Mouse (Mus musculus): ENCODE measurements at regions not wholly inside any gene's neighbourhood (a gene's known extent, or its start where the extent isn't known, plus 50 kb on each side); places are given as distances from the start of the nearest gene placed in this dataset.
"Not testable (repeated sequence)": the region's sequence is repeated elsewhere in the genome, so short reads cannot be mapped to it uniquely, and the experiment has no call there.

- ATAC-seq (replicated peaks; ENCODE audit: low FRiP score, low read depth) (no peak), DNase-seq (ENCODE audit: low spot score) (no peak)
- 39% methylated on average over 2 of the region's 2 CpGs for WGBS
- Histone ChIP-seq H3K4me1 (replicated peaks; ENCODE audit: insufficient read depth, low read length) (no peaks in the 10 kb centered on the region), H3K4me3 (replicated peaks; ENCODE audit: low read depth, low read length) (no peak overlapping the region), H3K4me2 (ENCODE audit: low read length) (no peak overlapping the region), H3K36me3 (ENCODE audit: insufficient read depth, low read length) (no peaks in the 10 kb centered on the region), H3K27me3 (ENCODE audit: insufficient read depth, low read length) (no peaks in the 10 kb centered on the region), H3K9me3 (replicated peaks; ENCODE audit: low read length) (no peaks in the 10 kb centered on the region), H3K9ac (ENCODE audit: low read depth, low read length) (no peak overlapping the region), H3K27ac (no peak overlapping the region)
- no peak for TF ChIP-seq CTCF (IDR thresholded peaks at IDR 0.05; ENCODE audit: low read depth)
These were observed 435.7 kb downstream of the Rpia start for GRCm38 (mm10) chr6:70356303-70356702.

- H3K4me3 ChIP-seq (replicated peaks; ENCODE audit: low read depth, low read length) = no peak overlapping the region
- H3K27me3 ChIP-seq (ENCODE audit: insufficient read depth, low read length) = no peaks in the 10 kb centered on the region
- no peaks in the 10 kb centered on the region for H3K4me1 ChIP-seq (replicated peaks; ENCODE audit: insufficient read depth, low read length)
- no peaks in the 10 kb centered on the region for H3K36me3 ChIP-seq (ENCODE audit: insufficient read depth, low read length)
- ATAC-seq (replicated peaks; ENCODE audit: low FRiP score, low read depth) = no peak
- no peak overlapping the region for H3K9ac ChIP-seq (ENCODE audit: low read depth, low read length)
- no peak overlapping the region for H3K27ac ChIP-seq
- no peak overlapping the region for H3K4me2 ChIP-seq (ENCODE audit: low read length)
- peak; percentile 44; the same call in 1 of the 2 replicates for TF ChIP-seq CTCF (IDR thresholded peaks at IDR 0.05; ENCODE audit: low read depth)
- WGBS = 76% methylated on average over 5 of the region's 5 CpGs
- no peaks in the 10 kb centered on the region for H3K9me3 ChIP-seq (replicated peaks; ENCODE audit: low read length)
- DNase-seq (ENCODE audit: low spot score) = peak; percentile 2
These were observed 449.9 kb downstream of the Rpia start for GRCm38 (mm10) chr6:70342147-70342546.

DNA sequence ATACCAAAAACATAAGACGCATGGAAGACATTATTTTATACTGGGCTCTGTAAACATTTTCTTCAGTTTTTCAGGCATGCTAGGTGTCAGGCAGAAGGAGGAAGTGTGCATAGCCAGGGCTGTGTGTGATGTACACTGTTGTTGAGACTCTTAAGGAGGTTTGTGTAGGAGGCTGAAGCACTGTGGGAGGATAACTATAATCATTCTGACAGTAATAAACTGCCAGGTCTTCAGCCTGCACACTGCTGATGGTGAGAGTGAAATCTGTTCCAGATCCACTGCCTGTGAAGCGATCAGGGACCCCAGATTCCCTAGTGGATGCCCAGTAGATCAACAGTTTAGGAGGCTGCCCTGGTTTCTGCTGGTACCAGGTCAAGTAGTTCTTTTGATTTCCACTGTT is 451.3 kb downstream of the Rpia start:
- H3K9ac ChIP-seq (ENCODE audit: low read depth, low read length); H3K4me1 ChIP-seq (replicated peaks; ENCODE audit: insufficient read depth, low read length); H3K9me3 ChIP-seq (replicated peaks; ENCODE audit: low read length); H3K27ac ChIP-seq; H3K27me3 ChIP-seq (ENCODE audit: insufficient read depth, low read length); DNase-seq (ENCODE audit: low spot score); ATAC-seq (replicated peaks; ENCODE audit: low FRiP score, low read depth); H3K4me2 ChIP-seq (ENCODE audit: low read length); H3K4me3 ChIP-seq (replicated peaks; ENCODE audit: low read depth, low read length); H3K36me3 ChIP-seq (ENCODE audit: insufficient read depth, low read length): not testable (repeated sequence)
- 77% methylated on average over 2 of the region's 2 CpGs for WGBS

DNA sequence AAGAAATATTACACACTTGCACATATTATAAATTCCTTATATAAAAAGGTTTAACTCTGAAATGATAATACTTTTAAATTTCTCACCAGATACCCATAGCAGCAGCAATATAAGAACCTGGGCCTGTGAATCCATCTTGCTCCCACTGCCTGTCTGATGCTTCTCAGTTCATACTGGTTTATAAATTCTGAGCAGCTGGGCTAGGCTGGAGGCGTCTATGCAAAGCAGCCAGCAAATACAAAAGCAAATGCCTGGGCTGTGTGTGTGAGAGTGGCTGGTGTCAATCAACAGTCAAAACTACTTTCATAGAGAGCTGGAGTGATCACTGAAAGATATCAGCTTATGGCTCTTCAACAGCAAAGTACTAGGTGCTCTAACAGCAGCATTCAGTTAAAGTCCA is 476.7 kb downstream of the Rpia start:
- Histone ChIP-seq H3K27ac (no peak overlapping the region), H3K4me1 (replicated peaks; ENCODE audit: insufficient read depth, low read length) (no peaks in the 10 kb centered on the region), H3K9ac (ENCODE audit: low read depth, low read length) (no peak overlapping the region), H3K36me3 (ENCODE audit: insufficient read depth, low read length) (no peaks in the 10 kb centered on the region), H3K4me2 (ENCODE audit: low read length) (no peak overlapping the region), H3K9me3 (replicated peaks; ENCODE audit: low read length) (no peaks in the 10 kb centered on the region), H3K27me3 (ENCODE audit: insufficient read depth, low read length) (no peaks in the 10 kb centered on the region), H3K4me3 (replicated peaks; ENCODE audit: low read depth, low read length) (no peak overlapping the region)
- no peak for DNase-seq (ENCODE audit: low spot score)
- no peak for TF ChIP-seq CTCF (IDR thresholded peaks at IDR 0.05; ENCODE audit: low read depth)
- WGBS = 82% methylated on average over 1 of the region's 1 CpGs
- ATAC-seq (replicated peaks; ENCODE audit: low FRiP score, low read depth) = no peak

DNA sequence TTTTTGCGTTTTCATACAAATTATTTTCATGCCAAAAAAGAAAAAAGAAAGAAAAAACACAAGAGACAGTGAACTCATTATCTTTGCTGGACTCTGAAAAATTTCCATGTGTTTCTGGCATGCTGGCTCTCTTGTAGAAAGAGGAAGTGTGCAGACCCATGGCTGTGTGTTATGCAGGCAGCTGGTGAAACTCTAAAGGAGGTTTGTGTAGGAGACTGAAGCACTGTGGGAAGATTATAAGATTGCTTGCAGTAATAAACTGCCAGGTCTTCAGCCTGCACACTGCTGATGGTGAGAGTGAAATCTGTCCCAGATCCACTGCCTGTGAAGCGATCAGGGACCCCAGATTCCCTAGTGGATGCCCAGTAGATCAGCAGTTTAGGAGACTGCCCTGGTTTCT is 477.4 kb downstream of the Rpia start:
- H3K9me3 ChIP-seq (replicated peaks; ENCODE audit: low read length); DNase-seq (ENCODE audit: low spot score); H3K4me2 ChIP-seq (ENCODE audit: low read length); H3K27ac ChIP-seq; H3K36me3 ChIP-seq (ENCODE audit: insufficient read depth, low read length); ATAC-seq (replicated peaks; ENCODE audit: low FRiP score, low read depth); H3K4me1 ChIP-seq (replicated peaks; ENCODE audit: insufficient read depth, low read length); H3K27me3 ChIP-seq (ENCODE audit: insufficient read depth, low read length); H3K4me3 ChIP-seq (replicated peaks; ENCODE audit: low read depth, low read length); H3K9ac ChIP-seq (ENCODE audit: low read depth, low read length): not testable (repeated sequence)
- WGBS = 94% methylated on average over 2 of the region's 2 CpGs

DNA sequence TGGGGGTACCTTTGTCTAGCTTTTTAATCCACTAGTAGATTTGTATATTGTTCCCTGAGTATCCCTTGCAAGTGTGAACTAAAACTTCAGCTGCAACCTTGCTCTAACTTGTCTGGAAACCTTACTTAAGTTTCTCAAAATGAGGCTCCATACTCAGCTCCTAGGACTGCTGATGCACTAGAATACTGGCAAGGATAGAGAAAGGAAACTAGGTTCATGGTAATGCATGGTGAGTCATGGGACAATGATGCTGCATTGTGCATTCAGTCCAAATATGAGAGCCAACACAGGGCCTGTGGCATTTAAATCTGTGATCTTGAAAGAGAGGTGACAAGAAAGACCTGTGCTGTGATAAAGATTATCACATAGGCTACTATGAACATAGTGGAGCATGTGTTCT is 490.9 kb downstream of the Rpia start:
- not testable (repeated sequence) for H3K9me3 ChIP-seq (replicated peaks; ENCODE audit: low read length); ATAC-seq (replicated peaks; ENCODE audit: low FRiP score, low read depth); DNase-seq (ENCODE audit: low spot score); H3K4me1 ChIP-seq (replicated peaks; ENCODE audit: insufficient read depth, low read length); H3K4me2 ChIP-seq (ENCODE audit: low read length); H3K4me3 ChIP-seq (replicated peaks; ENCODE audit: low read depth, low read length); H3K27ac ChIP-seq; H3K9ac ChIP-seq (ENCODE audit: low read depth, low read length); H3K36me3 ChIP-seq (ENCODE audit: insufficient read depth, low read length); H3K27me3 ChIP-seq (ENCODE audit: insufficient read depth, low read length)

DNA sequence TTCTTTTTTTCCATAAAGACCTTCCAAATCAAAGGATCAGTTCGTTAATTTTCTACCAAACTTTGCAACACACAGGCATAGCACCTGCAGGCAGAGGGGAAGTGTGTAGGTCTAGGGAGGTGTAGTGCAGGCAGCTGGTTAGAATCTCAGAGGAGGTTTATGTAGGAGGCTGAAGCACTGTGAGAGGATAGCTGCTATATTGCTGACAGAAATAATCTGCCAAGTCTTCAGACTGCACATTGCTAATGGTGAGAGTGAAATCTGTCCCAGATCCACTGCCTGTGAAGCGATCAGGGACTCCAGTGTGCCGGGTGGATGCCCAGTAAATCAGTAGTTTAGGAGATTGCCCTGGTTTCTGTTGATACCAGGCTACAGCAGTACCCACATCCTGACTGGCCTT is 531.8 kb downstream of the Rpia start:
- ATAC-seq (replicated peaks; ENCODE audit: low FRiP score, low read depth) = not testable (repeated sequence)

DNA sequence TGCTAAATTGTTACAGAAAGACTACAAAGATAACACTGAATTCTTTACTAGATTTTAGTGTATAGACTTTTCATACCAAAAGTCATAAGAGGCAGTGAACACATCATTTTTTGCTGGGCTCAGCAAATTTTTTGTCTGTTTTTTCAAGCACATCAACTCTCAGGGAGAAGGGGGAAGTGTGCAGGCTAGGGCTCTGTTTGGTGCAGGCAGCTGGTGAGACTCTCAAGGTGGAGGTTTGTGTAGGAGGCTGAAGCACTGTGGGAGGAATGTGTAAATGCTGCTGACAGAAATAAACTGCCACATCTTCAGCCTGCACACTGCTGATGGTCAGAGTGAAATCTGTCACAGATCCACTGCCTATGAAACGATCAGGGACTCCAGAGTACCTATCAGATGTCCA is 551.9 kb downstream of the Rpia start:
- no CpG with 5 or more reads among the region's 1 CpGs for WGBS
- H3K4me1 ChIP-seq (replicated peaks; ENCODE audit: insufficient read depth, low read length); DNase-seq (ENCODE audit: low spot score); H3K4me2 ChIP-seq (ENCODE audit: low read length); H3K27ac ChIP-seq; H3K27me3 ChIP-seq (ENCODE audit: insufficient read depth, low read length); H3K9ac ChIP-seq (ENCODE audit: low read depth, low read length); H3K4me3 ChIP-seq (replicated peaks; ENCODE audit: low read depth, low read length); H3K9me3 ChIP-seq (replicated peaks; ENCODE audit: low read length); H3K36me3 ChIP-seq (ENCODE audit: insufficient read depth, low read length): not testable (repeated sequence)
- ATAC-seq (replicated peaks; ENCODE audit: low FRiP score, low read depth) = peak; percentile 61; the same call in 1 of the 2 replicates

More for the DNA sequence above, 531.8 kb downstream of the Rpia start:
- H3K9me3 ChIP-seq (replicated peaks; ENCODE audit: low read length); H3K4me3 ChIP-seq (replicated peaks; ENCODE audit: low read depth, low read length); H3K27me3 ChIP-seq (ENCODE audit: insufficient read depth, low read length); DNase-seq (ENCODE audit: low spot score); H3K36me3 ChIP-seq (ENCODE audit: insufficient read depth, low read length); H3K9ac ChIP-seq (ENCODE audit: low read depth, low read length); H3K4me2 ChIP-seq (ENCODE audit: low read length); H3K27ac ChIP-seq; H3K4me1 ChIP-seq (replicated peaks; ENCODE audit: insufficient read depth, low read length): not testable (repeated sequence)
- 78% methylated on average over 3 of the region's 3 CpGs for WGBS
